Mouse (Mus musculus): ENCODE data around the gene Nr2f2. TPM values are rescaled to one million over a fixed set of nuclear protein-coding genes. Genes with fewer than 3 reads are reported as not detected.

The Nr2f2 gene
- polyA plus RNA-seq, 1 experiment, result 13.0 TPM

- H3ac ChIP-seq (ENCODE audit: control insufficient read depth, insufficient read length, low read depth), result no peak overlapping the region
- TF ChIP-seq FOSL1 (IDR thresholded peaks at IDR 0.05; ENCODE audit: insufficient read depth, low read length, poor library complexity, severe bottlenecking), result no peak
- no peak for TF ChIP-seq USF1 (IDR thresholded peaks at IDR 0.05; ENCODE audit: low read depth)
- H3K27me3 ChIP-seq (ENCODE audit: control insufficient read depth, insufficient read depth, insufficient read length), result no peaks in the 10 kb centered on the region
These were observed 2.7 kb upstream of the Nr2f2 start for GRCm38 (mm10) chr7:70369061-70369730.

DNA sequence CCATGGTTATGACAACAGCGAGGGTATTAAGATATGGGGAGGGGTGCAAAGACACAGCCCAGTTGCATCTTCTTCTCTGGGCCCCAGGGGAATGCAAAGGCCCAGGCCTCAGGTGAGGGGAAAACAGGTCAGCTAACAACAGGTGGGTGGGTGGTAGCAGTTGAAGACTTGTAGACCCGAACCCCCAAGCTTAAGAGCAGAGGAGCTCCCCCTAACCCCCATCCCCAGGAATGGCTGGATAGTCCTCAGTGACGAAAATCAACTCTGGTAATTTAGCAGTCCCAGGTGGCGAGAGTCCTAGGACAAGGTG, 2.2 kb upstream of the Nr2f2 start:
- Histone ChIP-seq H3K79me3 (ENCODE audit: low read depth) (no peaks in the 10 kb centered on the region), H3K36me3 (ENCODE audit: control insufficient read depth, insufficient read depth) (no peaks in the 10 kb centered on the region), H3K27me3 (ENCODE audit: control insufficient read depth, insufficient read depth, insufficient read length) (no peaks in the 10 kb centered on the region), H3K4me3 (ENCODE audit: insufficient read depth, poor library complexity, severe bottlenecking) (no peak overlapping the region), H3ac (ENCODE audit: control insufficient read depth, insufficient read length, low read depth) (no peak overlapping the region), H3K79me2 (ENCODE audit: control insufficient read depth, insufficient read depth) (no peaks in the 10 kb centered on the region)
- no peak for TF ChIP-seq CEBPB (IDR thresholded peaks at IDR 0.05; ENCODE audit: low read depth)
- TF ChIP-seq MAX (IDR thresholded peaks at IDR 0.05), result no peak
- TF ChIP-seq MYOD1 (IDR thresholded peaks at IDR 0.05; ENCODE audit: control insufficient read depth, insufficient read length, low read depth), result no peak
- TF ChIP-seq CTCF (IDR thresholded peaks at IDR 0.05; ENCODE audit: control insufficient read depth, insufficient read depth, insufficient read length), result no peak
- no peak for TF ChIP-seq USF1 (IDR thresholded peaks at IDR 0.05; ENCODE audit: low read depth)
- no peak for TF ChIP-seq MYOG (IDR thresholded peaks at IDR 0.05; ENCODE audit: control insufficient read depth, extremely low read depth, insufficient read length)
- TF ChIP-seq FOSL1 (IDR thresholded peaks at IDR 0.05; ENCODE audit: insufficient read depth, low read length, poor library complexity, severe bottlenecking), result no peak

More at GRCm38 (mm10) chr7:70369061-70369730, 2.7 kb upstream of the Nr2f2 start:
- no peaks in the 10 kb centered on the region for H3K79me2 ChIP-seq (ENCODE audit: control insufficient read depth, insufficient read depth)
- no peaks in the 10 kb centered on the region for H3K36me3 ChIP-seq (ENCODE audit: control insufficient read depth, insufficient read depth)
- H3K79me3 ChIP-seq (ENCODE audit: low read depth), result no peaks in the 10 kb centered on the region
- no peak overlapping the region for H3K4me3 ChIP-seq (ENCODE audit: insufficient read depth, poor library complexity, severe bottlenecking)

GRCm38 (mm10) chr7:70368268-70368655, 1.7 kb upstream of the Nr2f2 start:
- Histone ChIP-seq H3K4me3 (ENCODE audit: insufficient read depth, poor library complexity, severe bottlenecking) (no peak overlapping the region), H3ac (ENCODE audit: control insufficient read depth, insufficient read length, low read depth) (no peak overlapping the region), H3K36me3 (ENCODE audit: control insufficient read depth, insufficient read depth) (no peaks in the 10 kb centered on the region), H3K79me3 (ENCODE audit: low read depth) (no peaks in the 10 kb centered on the region), H3K27me3 (ENCODE audit: control insufficient read depth, insufficient read depth, insufficient read length) (no peaks in the 10 kb centered on the region), H3K79me2 (ENCODE audit: control insufficient read depth, insufficient read depth) (no peaks in the 10 kb centered on the region)
- TF ChIP-seq CEBPB (IDR thresholded peaks at IDR 0.05; ENCODE audit: low read depth), result no peak
- no peak for TF ChIP-seq FOSL1 (IDR thresholded peaks at IDR 0.05; ENCODE audit: insufficient read depth, low read length, poor library complexity, severe bottlenecking)
- no peak for TF ChIP-seq CTCF (IDR thresholded peaks at IDR 0.05; ENCODE audit: control insufficient read depth, insufficient read depth, insufficient read length)
- TF ChIP-seq MYOD1 (IDR thresholded peaks at IDR 0.05; ENCODE audit: control insufficient read depth, insufficient read length, low read depth), result no peak
- no peak for TF ChIP-seq USF1 (IDR thresholded peaks at IDR 0.05; ENCODE audit: low read depth)
- TF ChIP-seq MYOG (IDR thresholded peaks at IDR 0.05; ENCODE audit: control insufficient read depth, extremely low read depth, insufficient read length), result no peak
- no peak for TF ChIP-seq MAX (IDR thresholded peaks at IDR 0.05)

DNA sequence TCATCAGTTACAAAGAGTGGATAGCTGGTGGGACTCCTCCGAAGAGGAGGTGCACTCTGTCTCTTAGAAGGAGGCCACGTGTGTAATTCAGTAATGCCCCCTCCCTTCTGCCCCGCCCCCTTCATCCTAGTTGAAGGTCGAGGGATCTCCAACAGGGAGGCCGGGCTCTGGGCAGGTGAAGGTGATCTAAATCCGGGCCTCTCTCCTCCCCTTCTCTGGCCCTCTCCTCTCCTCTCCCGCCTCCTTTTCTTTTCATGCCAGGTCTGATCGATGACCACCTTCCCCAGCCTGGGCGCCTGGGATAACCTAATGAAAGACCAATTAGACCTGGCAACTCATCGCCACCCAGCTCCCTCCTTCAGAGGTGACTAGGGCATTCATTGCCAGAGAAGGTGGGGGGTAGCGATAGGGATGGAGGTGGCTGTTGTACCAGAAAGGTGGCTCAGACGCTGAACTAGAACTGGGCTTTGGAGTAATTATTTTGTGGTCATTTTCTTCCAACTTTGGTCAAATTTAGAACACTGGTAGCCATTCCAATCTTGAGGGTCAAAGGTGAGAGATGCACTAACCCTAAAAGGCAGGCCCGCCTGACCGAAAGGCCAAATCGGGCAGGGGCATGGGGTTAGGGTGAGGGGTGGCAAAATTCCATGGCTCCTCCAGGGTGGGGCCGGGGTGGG, 1.2 kb upstream of the Nr2f2 start:
- Histone ChIP-seq H3K4me3 (ENCODE audit: insufficient read depth, poor library complexity, severe bottlenecking) (no peak overlapping the region), H3K79me3 (ENCODE audit: low read depth) (no peaks in the 10 kb centered on the region), H3ac (ENCODE audit: control insufficient read depth, insufficient read length, low read depth) (no peak overlapping the region), H3K79me2 (ENCODE audit: control insufficient read depth, insufficient read depth) (no peaks in the 10 kb centered on the region), H3K36me3 (ENCODE audit: control insufficient read depth, insufficient read depth) (no peaks in the 10 kb centered on the region), H3K27me3 (ENCODE audit: control insufficient read depth, insufficient read depth, insufficient read length) (no peaks in the 10 kb centered on the region)
- TF ChIP-seq MYOG (IDR thresholded peaks at IDR 0.05; ENCODE audit: control insufficient read depth, extremely low read depth, insufficient read length) (no peak), FOSL1 (IDR thresholded peaks at IDR 0.05; ENCODE audit: insufficient read depth, low read length, poor library complexity, severe bottlenecking) (no peak), USF1 (IDR thresholded peaks at IDR 0.05; ENCODE audit: low read depth) (no peak)

DNA sequence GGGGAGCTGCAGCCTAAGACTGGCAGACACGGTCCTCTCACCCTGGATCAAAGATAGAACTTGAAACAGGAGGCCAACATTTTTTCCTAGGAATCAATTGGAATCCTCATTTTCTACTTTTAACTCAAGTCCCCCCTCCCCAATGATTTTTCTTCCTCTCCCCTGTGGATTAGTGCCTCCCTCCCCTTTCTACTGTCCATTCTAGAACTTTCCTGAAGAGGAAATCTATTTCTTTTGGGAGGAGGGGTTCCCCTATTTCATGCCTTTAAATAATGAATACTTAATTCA, 217 bp upstream of the Nr2f2 start:
- Histone ChIP-seq H3K79me3 (ENCODE audit: low read depth) (no peaks in the 10 kb centered on the region), H3ac (ENCODE audit: control insufficient read depth, insufficient read length, low read depth) (no peak overlapping the region), H3K27me3 (ENCODE audit: control insufficient read depth, insufficient read depth, insufficient read length) (no peaks in the 10 kb centered on the region), H3K79me2 (ENCODE audit: control insufficient read depth, insufficient read depth) (no peaks in the 10 kb centered on the region), H3K4me3 (ENCODE audit: insufficient read depth, poor library complexity, severe bottlenecking) (no peak overlapping the region), H3K36me3 (ENCODE audit: control insufficient read depth, insufficient read depth) (no peaks in the 10 kb centered on the region)
- TF ChIP-seq MYOD1 (IDR thresholded peaks at IDR 0.05; ENCODE audit: control insufficient read depth, insufficient read length, low read depth) (no peak), CTCF (IDR thresholded peaks at IDR 0.05; ENCODE audit: control insufficient read depth, insufficient read depth, insufficient read length) (no peak), FOSL1 (IDR thresholded peaks at IDR 0.05; ENCODE audit: insufficient read depth, low read length, poor library complexity, severe bottlenecking) (no peak), MAX (IDR thresholded peaks at IDR 0.05) (no peak), USF1 (IDR thresholded peaks at IDR 0.05; ENCODE audit: low read depth) (no peak), MYOG (IDR thresholded peaks at IDR 0.05; ENCODE audit: control insufficient read depth, extremely low read depth, insufficient read length) (no peak), CEBPB (IDR thresholded peaks at IDR 0.05; ENCODE audit: low read depth) (no peak)

DNA sequence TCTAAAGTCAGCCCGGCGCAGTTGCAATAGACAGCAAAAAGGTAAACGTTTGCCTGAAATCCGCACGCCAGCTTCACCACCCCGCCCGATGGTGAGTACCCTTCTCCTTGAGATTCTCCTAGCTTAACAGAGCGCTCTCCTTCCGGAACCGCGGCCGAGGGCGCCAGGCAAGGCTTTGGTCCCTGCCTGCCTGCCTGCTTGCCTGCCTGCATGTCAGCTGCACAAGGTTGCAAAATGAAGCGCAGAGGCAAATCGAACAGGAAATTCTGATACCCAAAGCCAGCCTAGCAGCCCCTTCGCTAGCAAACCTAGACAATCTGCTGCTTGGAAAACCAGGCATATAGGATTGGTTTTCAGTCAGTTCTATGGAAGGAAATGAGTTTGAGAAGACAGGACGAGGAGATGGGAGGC, 1.1 kb downstream of the Nr2f2 start:
- Histone ChIP-seq H3K27me3 (ENCODE audit: control insufficient read depth, insufficient read depth, insufficient read length) (no peaks in the 10 kb centered on the region), H3K4me3 (ENCODE audit: insufficient read depth, poor library complexity, severe bottlenecking) (no peak overlapping the region), H3K79me3 (ENCODE audit: low read depth) (no peaks in the 10 kb centered on the region), H3K36me3 (ENCODE audit: control insufficient read depth, insufficient read depth) (no peaks in the 10 kb centered on the region), H3ac (ENCODE audit: control insufficient read depth, insufficient read length, low read depth) (no peak overlapping the region), H3K79me2 (ENCODE audit: control insufficient read depth, insufficient read depth) (peaks cover 5% of the 10 kb centered on the region)
- TF ChIP-seq FOSL1 (IDR thresholded peaks at IDR 0.05; ENCODE audit: insufficient read depth, low read length, poor library complexity, severe bottlenecking), result no peak
- no peak for TF ChIP-seq CTCF (IDR thresholded peaks at IDR 0.05; ENCODE audit: control insufficient read depth, insufficient read depth, insufficient read length)
- no peak for TF ChIP-seq USF1 (IDR thresholded peaks at IDR 0.05; ENCODE audit: low read depth)
- no peak for TF ChIP-seq CEBPB (IDR thresholded peaks at IDR 0.05; ENCODE audit: low read depth)
- no peak for TF ChIP-seq MYOD1 (IDR thresholded peaks at IDR 0.05; ENCODE audit: control insufficient read depth, insufficient read length, low read depth)
- no peak for TF ChIP-seq MAX (IDR thresholded peaks at IDR 0.05)
- TF ChIP-seq MYOG (IDR thresholded peaks at IDR 0.05; ENCODE audit: control insufficient read depth, extremely low read depth, insufficient read length), result no peak

Measured in C2C12 (cell line).